Mouse (Mus musculus) heart, postnatal 36 days (tissue): ENCODE measurements around the gene Gabrg2. TPM values are rescaled to one million over a fixed set of nuclear protein-coding genes. Genes with fewer than 3 reads are reported as not detected.

ENCODE experiments used
- DNase-seq, 2 experiments: peaks; one replicate each; pipeline ENCODE4 v3.0.0; 2021 to 2022
- intact Hi-C: fragments of 180-260 bp; cut with DNase I; formaldehyde crosslinking; loops from one replicate; pipeline ENCODE4 v1.15.1; 2025
- total RNA-seq, 2 experiments: library from RNA; stranded (reverse); gene quantifications; 2 replicates each; pipeline ENCODE4 v1.2.3; 2021

Gabrg2 gene
- total RNA-seq, result not detected

- intact Hi-C loops, result no loop called here
Observed at GRCm38 (mm10) chr11:42000190-42001098, at the start of gene Gabrg2. TSS of gene Gabrg2 (minus strand) at chr11:42000857.

GRCm38 (mm10) chr11:42048201-42048600, 47.5 kb upstream of the Gabrg2 start:
- no peak for DNase-seq
- intact Hi-C loops, result no loop called here

More at GRCm38 (mm10) chr11:42000190-42001098, at the start of gene Gabrg2:
- DNase-seq, result no peak

- DNase-seq, result peak; percentile 38 to 46
- intact Hi-C loops, result no loop called here
Observed at GRCm38 (mm10) chr11:41999468-41999881, 1.2 kb downstream of the Gabrg2 start.

DNA sequence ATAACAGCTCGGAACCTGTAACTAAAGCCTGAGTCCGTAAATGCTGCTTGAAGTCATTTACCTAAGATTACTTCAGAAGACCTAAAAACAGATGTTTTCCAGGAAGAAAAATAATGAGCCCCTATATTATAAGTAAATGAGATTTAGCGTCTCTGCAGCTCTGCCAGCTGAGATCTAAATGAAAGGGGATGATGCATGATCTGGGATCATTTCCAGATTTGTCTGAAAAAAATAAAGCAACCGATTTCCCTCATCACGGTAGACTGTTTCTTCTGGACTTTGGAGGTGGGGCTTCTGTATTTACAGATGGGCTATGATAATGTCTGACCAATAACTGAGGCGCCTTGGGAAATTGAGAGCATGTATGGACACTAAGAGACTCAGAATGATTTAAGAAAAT, 20.5 kb downstream of the Gabrg2 start:
- intact Hi-C loops, result no loop called here
- no peak for DNase-seq

- DNase-seq, result no peak
- intact Hi-C loops, result no loop called here
Observed at GRCm38 (mm10) chr11:41968595-41968994, 32.1 kb downstream of the Gabrg2 start.

- no peak for DNase-seq
- intact Hi-C loops, result no loop called here
Observed at GRCm38 (mm10) chr11:41962706-41963105, 38.0 kb downstream of the Gabrg2 start.

DNA sequence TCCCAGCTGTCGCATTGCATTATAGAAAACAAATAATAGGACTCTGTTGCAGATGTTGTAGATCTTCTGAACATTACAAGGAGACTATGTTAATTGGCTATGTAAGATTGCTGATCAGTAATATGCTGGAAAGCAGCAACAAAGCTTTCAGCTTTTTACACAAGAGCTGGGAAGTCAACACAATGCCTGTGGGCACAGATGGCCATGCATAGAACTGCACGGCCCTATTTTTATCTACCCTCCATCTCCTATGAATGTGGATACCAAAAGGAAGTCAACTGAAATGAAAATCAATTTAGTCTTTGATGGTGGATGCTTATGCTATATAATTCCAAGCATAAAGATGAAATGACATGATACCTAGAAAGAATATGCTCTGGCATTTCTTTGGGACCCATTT, 47.1 kb downstream of the Gabrg2 start:
- DNase-seq, result no peak
- intact Hi-C loops, result no loop called here

DNA sequence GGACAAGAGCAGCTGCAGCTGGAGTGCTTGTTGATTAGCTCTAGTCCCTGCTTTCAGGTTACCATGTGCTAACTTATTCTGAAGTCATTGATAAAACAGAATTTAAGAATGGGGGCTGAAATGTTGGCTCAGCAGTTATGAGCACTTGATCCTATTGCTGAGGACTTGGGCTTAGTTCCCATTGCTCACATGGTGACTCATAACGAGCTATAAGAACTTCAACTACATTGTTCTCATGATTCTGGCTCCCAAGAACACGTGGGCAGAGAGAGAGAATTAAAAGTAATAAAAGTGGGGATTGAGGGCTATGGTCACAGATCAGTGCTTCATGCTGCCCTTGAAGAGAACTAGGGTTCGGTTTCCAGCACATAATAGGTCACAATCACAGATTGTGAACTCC, 48.8 kb downstream of the Gabrg2 start:
- intact Hi-C loops, result no loop called here
- no peak for DNase-seq

DNA sequence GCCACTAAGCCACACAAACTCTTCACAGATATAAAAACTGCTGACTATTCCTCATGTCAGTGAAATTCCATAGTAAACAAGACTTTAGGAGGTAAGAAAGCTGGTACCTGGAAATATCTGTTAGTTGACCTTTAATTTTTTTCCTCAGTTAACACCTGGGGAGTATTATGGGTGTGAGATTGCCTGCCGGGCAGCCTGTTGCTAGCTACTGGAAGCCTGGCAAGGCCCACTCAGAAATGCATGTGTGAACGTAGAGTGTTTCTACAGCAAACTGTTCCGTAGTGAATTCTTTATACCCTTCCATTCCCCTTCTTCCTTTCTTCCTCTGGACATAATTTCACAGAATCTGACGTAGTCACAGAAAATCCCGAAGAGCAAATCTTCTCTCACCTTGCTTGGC, 55.2 kb downstream of the Gabrg2 start:
- DNase-seq, result no peak
- intact Hi-C loops, result no loop called here

DNA sequence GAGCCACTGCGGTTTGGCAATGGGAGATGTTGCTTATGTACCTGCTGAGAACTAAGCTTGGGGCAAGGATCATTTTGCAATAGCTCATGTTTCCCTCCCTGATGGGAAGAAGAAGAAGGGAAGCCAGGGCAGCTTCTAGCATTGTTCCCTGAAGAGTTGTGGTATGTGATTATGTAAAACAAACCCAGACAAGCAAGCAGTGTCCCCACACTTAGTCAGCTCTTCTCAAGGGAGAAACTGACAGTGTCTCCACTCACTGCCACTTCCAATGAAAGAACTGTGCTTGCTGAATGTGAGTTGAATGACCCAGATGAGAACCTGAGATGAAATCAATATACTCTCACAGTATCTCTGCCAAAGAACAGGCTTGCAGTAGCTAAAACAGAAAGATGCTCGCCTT, 62.7 kb downstream of the Gabrg2 start:
- DNase-seq, result no peak
- intact Hi-C loops, result no loop called here

- no peak for DNase-seq
- intact Hi-C loops, result no loop called here
Observed at GRCm38 (mm10) chr11:41918864-41919263, 81.8 kb downstream of the Gabrg2 start.

GRCm38 (mm10) chr11:41914066-41914465, 86.6 kb downstream of the Gabrg2 start:
- intact Hi-C loops, result no loop called here
- DNase-seq, result no peak

- DNase-seq, result peak; percentile 8 to 10
- intact Hi-C loops, result loop anchor here (5.0 kb wide), 1 partner anchor 36 kb away; no protein-coding TSS in a partner anchor
Observed at GRCm38 (mm10) chr11:41903661-41904060, 97.0 kb downstream of the Gabrg2 start.

Other genes with a start within 250 kb of the Gabrg2 start
- 1 to 10 TPM in 1 of 2 experiments, under 1 TPM in 1; 0.98 to 2.2 TPM for gene Gabra1, start 182.1 kb upstream of the Gabrg2 start, total RNA-seq